Mouse (Mus musculus) left cerebral cortex, adult 2 months (tissue): ENCODE measurements at regions not wholly inside any gene's neighbourhood (a gene's known extent, or its start where the extent isn't known, plus 50 kb on each side); places are given as distances from the start of the nearest gene placed in this dataset.

ENCODE experiments used
- DNase-seq, 2 experiments: peaks; one replicate each; pipeline ENCODE4 v3.0.0; 2021 to 2022; ENCODE audit warnings: low spot score in 2 of 2, mixed read lengths in 1 of 2; ENCODE audit errors: extremely low spot score in 1 of 2
- H3K27ac ChIP-seq: fragments of 200-600 bp; 2 replicates; pipeline ENCODE4 v1.8.1; 2022
- H3K4me3 ChIP-seq: fragments of 200-600 bp; 2 replicates; pipeline ENCODE4 v1.8.1; 2022
- CTCF ChIP-seq: fragments of 200-600 bp; IDR thresholded peaks from 2 replicates; pipeline ENCODE4 v1.8.1; 2022; ENCODE audit warnings: antibody characterized with exemption, mild to moderate bottlenecking, moderate library complexity
- intact Hi-C: fragments of 180-260 bp; cut with DNase I; formaldehyde crosslinking; loops from one replicate; pipeline ENCODE4 v1.15.1; 2025

GRCm38 (mm10) chr6:117359401-117359800 is 191.1 kb downstream of the Cxcl12 start:
- intact Hi-C loops = no loop called here
- TF ChIP-seq CTCF = no peak
- Histone ChIP-seq H3K27ac (no peak overlapping the region), H3K4me3 (no peak overlapping the region)
- no peak for DNase-seq

GRCm38 (mm10) chr6:117366563-117366962 is 198.2 kb downstream of the Cxcl12 start:
- TF ChIP-seq CTCF = no peak
- intact Hi-C loops = no loop called here
- Histone ChIP-seq H3K27ac (no peak overlapping the region), H3K4me3 (no peak overlapping the region)
- no peak for DNase-seq

- no peak overlapping the region for H3K4me3 ChIP-seq
- no peak overlapping the region for H3K27ac ChIP-seq
- intact Hi-C loops = no loop called here
- peak; percentile 28 for TF ChIP-seq CTCF
- no peak for DNase-seq
These were observed 207.7 kb downstream of the Cxcl12 start for GRCm38 (mm10) chr6:117375989-117376388.

GRCm38 (mm10) chr6:117379904-117380303 is 211.6 kb downstream of the Cxcl12 start:
- no peak for TF ChIP-seq CTCF

GRCm38 (mm10) chr6:117390233-117390848 is 222.0 kb downstream of the Cxcl12 start:
- intact Hi-C loops = no loop called here
- Histone ChIP-seq H3K27ac (no peak overlapping the region), H3K4me3 (no peak overlapping the region)
- DNase-seq = no peak
- TF ChIP-seq CTCF = no peak

More at GRCm38 (mm10) chr6:117379904-117380303, 211.6 kb downstream of the Cxcl12 start:
- Histone ChIP-seq H3K27ac (no peak overlapping the region), H3K4me3 (no peak overlapping the region)
- intact Hi-C loops = no loop called here
- no peak for DNase-seq

- Histone ChIP-seq H3K4me3 (no peak overlapping the region), H3K27ac (no peak overlapping the region)
- TF ChIP-seq CTCF = no peak
- no peak for DNase-seq
- intact Hi-C loops = no loop called here
These were observed 225.1 kb downstream of the Cxcl12 start for GRCm38 (mm10) chr6:117393480-117393879.

- TF ChIP-seq CTCF = no peak
- Histone ChIP-seq H3K4me3 (no peak overlapping the region), H3K27ac (no peak overlapping the region)
- intact Hi-C loops = no loop called here
- DNase-seq = no peak
These were observed 237.4 kb downstream of the Cxcl12 start for GRCm38 (mm10) chr6:117405589-117406311.

GRCm38 (mm10) chr6:117406312-117406595 is 237.9 kb downstream of the Cxcl12 start:
- DNase-seq = no peak
- no peak for TF ChIP-seq CTCF
- intact Hi-C loops = no loop called here
- no peak overlapping the region for H3K27ac ChIP-seq
- no peak overlapping the region for H3K4me3 ChIP-seq

GRCm38 (mm10) chr6:117406757-117407156 is 238.4 kb downstream of the Cxcl12 start:
- Histone ChIP-seq H3K4me3 (no peak overlapping the region), H3K27ac (no peak overlapping the region)
- DNase-seq = no peak
- intact Hi-C loops = no loop called here
- TF ChIP-seq CTCF = no peak

GRCm38 (mm10) chr6:117407206-117407858 is 239.0 kb downstream of the Cxcl12 start:
- no peak for DNase-seq
- no peak overlapping the region for H3K27ac ChIP-seq
- intact Hi-C loops = no loop called here
- TF ChIP-seq CTCF = no peak
- no peak overlapping the region for H3K4me3 ChIP-seq

- no peak overlapping the region for H3K27ac ChIP-seq
- no peak overlapping the region for H3K4me3 ChIP-seq
- DNase-seq = no peak
- TF ChIP-seq CTCF = no peak
- intact Hi-C loops = no loop called here
These were observed 239.6 kb downstream of the Cxcl12 start for GRCm38 (mm10) chr6:117407953-117408352.

- TF ChIP-seq CTCF = peak; percentile 4
- Histone ChIP-seq H3K4me3 (no peak overlapping the region), H3K27ac (no peak overlapping the region)
- intact Hi-C loops = no loop called here
- no peak for DNase-seq
These were observed 240.8 kb downstream of the Cxcl12 start for GRCm38 (mm10) chr6:117408971-117409783.
